Mouse (Mus musculus) lung, embryonic 14.5 days (tissue): ENCODE measurements at regions not wholly inside any gene's neighbourhood (a gene's known extent, or its start where the extent isn't known, plus 50 kb on each side); places are given as distances from the start of the nearest gene placed in this dataset.

Source experiments
- ATAC-seq: fragments of 200-750 bp; cut with Nextera tagmentation; 2 replicates; pipeline ENCODE4 v1.8.0; 2017; ENCODE audit warnings: mild to moderate bottlenecking, moderate TSS enrichment, moderate library complexity; ENCODE audit not compliant: insufficient read depth
- DNase-seq: peaks from one replicate; pipeline ENCODE4 v3.0.0-alpha.2; 2015
- H3K27ac ChIP-seq: fragments of 300-500 bp; sonication (generic); 2 replicates; pipeline ENCODE4 v1.5.1; 2014; ENCODE audit warnings: low read depth, mild to moderate bottlenecking, moderate library complexity
- H3K27me3 ChIP-seq: fragments of 300-500 bp; sonication (generic); 2 replicates; pipeline ENCODE4 v1.6.1; 2014; ENCODE audit warnings: low read length, control low read depth; ENCODE audit not compliant: insufficient read depth
- H3K36me3 ChIP-seq: fragments of 300-500 bp; sonication (generic); 2 replicates; pipeline ENCODE4 v1.6.1; 2014; ENCODE audit warnings: control low read depth; ENCODE audit not compliant: insufficient read depth
- H3K4me1 ChIP-seq: fragments of 300-500 bp; sonication (generic); 2 replicates; pipeline ENCODE4 v1.6.1; 2014; ENCODE audit warnings: antibody characterized with exemption, control low read depth; ENCODE audit not compliant: insufficient read depth
- H3K4me2 ChIP-seq: fragments of 300-500 bp; sonication (generic); 2 replicates; pipeline ENCODE4 v1.6.1; 2014; ENCODE audit warnings: mild to moderate bottlenecking
- H3K4me3 ChIP-seq: fragments of 300-500 bp; sonication (generic); 2 replicates; pipeline ENCODE4 v1.5.1; 2014; ENCODE audit warnings: low read depth, low read length
- H3K9ac ChIP-seq: fragments of 300-500 bp; sonication (generic); 2 replicates; pipeline ENCODE4 v1.6.1; 2014
- H3K9me3 ChIP-seq: fragments of 300-500 bp; sonication (generic); 2 replicates; pipeline ENCODE4 v1.6.1; 2016; ENCODE audit warnings: low read depth, low read length, control low read depth
- CTCF ChIP-seq: IDR thresholded peaks from 2 replicates; pipeline ENCODE4 v1.5.1; 2016; ENCODE audit warnings: antibody characterized with exemption, low read depth
- WGBS: fragments of 180-500 bp; shearing (Covaris S2); extraction: QIAGEN DNeasy Blood & Tissue Kit; methylation state at CpG from one replicate; pipeline ENCODE4 v1.1.7; 2014; 5-methylcytosine and 5-hydroxymethylcytosine counted together

GRCm38 (mm10) chr14:48058234-48058868 lies 62.3 kb upstream of the Peli2 start:
- WGBS = 72% methylated on average over 9 of the region's 9 CpGs
- no peaks in the 10 kb centered on the region for H3K4me1 ChIP-seq
- no peaks in the 10 kb centered on the region for H3K36me3 ChIP-seq
- TF ChIP-seq CTCF = no peak
- no peak overlapping the region for H3K9ac ChIP-seq
- no peaks in the 10 kb centered on the region for H3K27me3 ChIP-seq
- ATAC-seq (no peak), DNase-seq (no peak)
- no peak overlapping the region for H3K27ac ChIP-seq
- no peak overlapping the region for H3K4me3 ChIP-seq
- H3K4me2 ChIP-seq = no peak overlapping the region
- H3K9me3 ChIP-seq = no peaks in the 10 kb centered on the region

GRCm38 (mm10) chr14:48059664-48060455 lies 60.8 kb upstream of the Peli2 start:
- Histone ChIP-seq H3K4me1 (no peaks in the 10 kb centered on the region), H3K36me3 (no peaks in the 10 kb centered on the region), H3K4me2 (no peak overlapping the region), H3K9ac (no peak overlapping the region), H3K9me3 (no peaks in the 10 kb centered on the region), H3K27me3 (no peaks in the 10 kb centered on the region), H3K27ac (no peak overlapping the region), H3K4me3 (no peak overlapping the region)
- ATAC-seq (no peak), DNase-seq (no peak)
- WGBS = 65% methylated on average over 15 of the region's 15 CpGs
- TF ChIP-seq CTCF = no peak

GRCm38 (mm10) chr14:48068641-48069040 lies 52.0 kb upstream of the Peli2 start:
- no peaks in the 10 kb centered on the region for H3K27me3 ChIP-seq
- H3K4me3 ChIP-seq = no peak overlapping the region
- no peak overlapping the region for H3K4me2 ChIP-seq
- DNase-seq = no peak
- no peaks in the 10 kb centered on the region for H3K4me1 ChIP-seq
- H3K9me3 ChIP-seq = no peaks in the 10 kb centered on the region
- WGBS = 79% methylated on average over 3 of the region's 3 CpGs
- no peak for TF ChIP-seq CTCF
- H3K36me3 ChIP-seq = no peaks in the 10 kb centered on the region
- no peak overlapping the region for H3K9ac ChIP-seq
- no peak for ATAC-seq
- no peak overlapping the region for H3K27ac ChIP-seq
